In the genomic region with DNA sequence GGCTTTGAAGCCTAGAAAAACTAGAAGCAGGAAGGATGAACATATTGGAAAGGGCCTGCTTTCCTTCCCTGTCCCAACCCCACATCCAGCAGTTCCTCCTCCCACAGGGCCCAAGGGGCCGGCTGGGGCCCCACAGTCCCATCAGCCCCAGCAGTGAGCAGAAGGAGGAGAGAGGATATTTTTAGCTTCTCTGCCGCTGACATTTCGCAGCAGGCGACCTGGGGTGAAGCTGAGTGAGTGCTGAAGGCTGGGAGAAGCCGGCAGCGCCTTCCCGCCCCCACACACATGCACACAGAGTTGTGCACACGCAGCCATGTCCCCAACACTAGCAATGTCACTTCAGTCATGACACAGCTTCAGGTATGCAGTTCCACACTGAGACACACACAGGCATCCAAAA, we compare ENCODE assay signal across 8 mouse cellular contexts. TPM values are rescaled to one million over a fixed set of nuclear protein-coding genes. Genes with fewer than 3 reads are reported as not detected.
DNase-seq lines count a peak whose midpoint lies in the region; ATAC-seq and TF ChIP-seq lines count a peak whose summit lies in the region.

No protein-coding gene starts in this region.

- no peak for ATAC-seq in hindbrain, postnatal 0 days
- ATAC-seq in embryonic facial prominence, embryonic 13.5 days (ENCODE audit: insufficient number of reproducible peaks, insufficient read depth, low FRiP score, low TSS enrichment, low read depth) = no peak

- H3K27me3 ChIP-seq in hindbrain, embryonic 10.5 days (ENCODE audit: insufficient read depth, poor library complexity, severe bottlenecking) = peaks cover 57% of the 10 kb centered on the region
- H3K27me3 ChIP-seq in hindbrain, postnatal 0 days (ENCODE audit: insufficient read depth, low read length) = no peaks in the 10 kb centered on the region
- no peaks in the 10 kb centered on the region for H3K27me3 ChIP-seq in embryonic facial prominence, embryonic 13.5 days

- H3K9me3 ChIP-seq in hindbrain, embryonic 10.5 days = no peaks in the 10 kb centered on the region
- H3K9me3 ChIP-seq in hindbrain, postnatal 0 days (ENCODE audit: low read length) = no peaks in the 10 kb centered on the region
- H3K9me3 ChIP-seq in embryonic facial prominence, embryonic 13.5 days = no peaks in the 10 kb centered on the region

- H3K4me3 ChIP-seq in hindbrain, embryonic 10.5 days = no peak overlapping the region
- no peak overlapping the region for H3K4me3 ChIP-seq in hindbrain, postnatal 0 days (ENCODE audit: low read length)
- H3K4me3 ChIP-seq in embryonic facial prominence, embryonic 13.5 days = no peak overlapping the region

- H3K36me3 ChIP-seq in hindbrain, embryonic 10.5 days = no peaks in the 10 kb centered on the region
- no peaks in the 10 kb centered on the region for H3K36me3 ChIP-seq in hindbrain, postnatal 0 days (ENCODE audit: insufficient read depth, low read length)
- no peaks in the 10 kb centered on the region for H3K36me3 ChIP-seq in embryonic facial prominence, embryonic 13.5 days

- TF ChIP-seq CTCF in hindbrain, postnatal 0 days (IDR thresholded peaks at IDR 0.05; ENCODE audit: low read depth) = no peak

- 38% methylated on average over 8 of the region's 8 CpGs for WGBS in hindbrain, embryonic 10.5 days
- 46% methylated on average over 8 of the region's 8 CpGs for WGBS in hindbrain, postnatal 0 days
- 29% methylated on average over 8 of the region's 8 CpGs for WGBS in embryonic facial prominence, embryonic 13.5 days

- H3K9ac ChIP-seq in hindbrain, postnatal 0 days (replicated peaks; ENCODE audit: low read length) = no peak overlapping the region
- peak overlapping the region; percentile 51; the same call in 1 of the 2 replicates for H3K9ac ChIP-seq in embryonic facial prominence, embryonic 13.5 days

- no peak overlapping the region for H3K4me2 ChIP-seq in hindbrain, postnatal 0 days (ENCODE audit: low read depth, low read length)
- H3K4me2 ChIP-seq in embryonic facial prominence, embryonic 13.5 days = no peak overlapping the region

- peak overlapping the region; percentile 72 for H3K27ac ChIP-seq in hindbrain, embryonic 10.5 days
- H3K27ac ChIP-seq in hindbrain, postnatal 0 days = no peak overlapping the region
- peak overlapping the region; percentile 75 for H3K27ac ChIP-seq in embryonic facial prominence, embryonic 13.5 days

- peaks cover 75% of the 10 kb centered on the region for H3K4me1 ChIP-seq in hindbrain, embryonic 10.5 days (replicated peaks)
- H3K4me1 ChIP-seq in hindbrain, postnatal 0 days (ENCODE audit: insufficient read depth, low read length) = peaks cover 56% of the 10 kb centered on the region
- H3K4me1 ChIP-seq in embryonic facial prominence, embryonic 13.5 days = peaks cover 84% of the 10 kb centered on the region

- DNase-seq in hindbrain, embryonic 10.5 days (ENCODE audit: low spot score) = no peak
- no peak for DNase-seq in hindbrain, postnatal 0 days (ENCODE audit: low spot score)
- DNase-seq in induced T-regulatory cell, adult 2 months (ENCODE audit: low read depth) = peak; percentile 56
- peak; percentile 67 to 89 for DNase-seq in lung, postnatal 4 days
- no peak for DNase-seq in right cerebral cortex, postnatal 36 days (ENCODE audit: low spot score in 2 of 2)
- DNase-seq in cerebellum, postnatal 14 days = no peak
- DNase-seq in cerebellum, adult 8-10 months = no peak

RNA-seq across cellular contexts. Expression of a gene that starts 42.5 kb away (rescaled TPM):
- polyA plus RNA-seq in hindbrain, embryonic 10.5 days (2016; fragmentation: Nextera tagmentation; extraction: Ambion mirVana) = 42.1 and 67.1 TPM in 2 replicates
- total RNA-seq in hindbrain, postnatal 0 days (2014; rRNA removed) = 14.1 and 14.7 TPM in 2 replicates
- 27.5 and 32.3 TPM in 2 replicates for polyA plus RNA-seq in hindbrain, postnatal 0 days (2015; fragmentation: Nextera tagmentation; extraction: Ambion mirVana)
- polyA plus RNA-seq in embryonic facial prominence, embryonic 13.5 days (2015; fragmentation: Nextera tagmentation; extraction: Ambion mirVana) = 118 and 142 TPM in 2 replicates

Comparison
In these comparisons a context has a peak if more than half of its experiments do, and no peak if none do; other contexts are left out.
1. DNase-seq: peak in induced T-regulatory cell, adult 2 months (single experiment) and lung, postnatal 4 days (2 of 2); none in hindbrain, embryonic 10.5 days (single experiment), hindbrain, postnatal 0 days (single experiment), right cerebral cortex, postnatal 36 days (0 of 2), cerebellum, postnatal 14 days (0 of 2) and cerebellum, adult 8-10 months (single experiment).